Mouse (Mus musculus) liver, adult 2 months (tissue): Measurements from ENCODE around the gene Ric1. TPM values are rescaled to one million over a fixed set of nuclear protein-coding genes. Genes with fewer than 3 reads are reported as not detected.
"Not testable (repeated sequence)": the region's sequence is repeated elsewhere in the genome, so short reads cannot be mapped to it uniquely, and the experiment has no call there.

Experiments used
- DNase-seq: peaks from one replicate; pipeline ENCODE4 v3.0.0-alpha.2; 2011; ENCODE audit warnings: low read depth, low spot score; ENCODE audit errors: extremely low read depth
- H3K27ac ChIP-seq: fragments of 200-500 bp; replicated peaks from 2 replicates; pipeline ENCODE4 v1.5.1; 2012; ENCODE audit warnings: low read depth, mild to moderate bottlenecking, control low read depth, inconsistent platforms, low read length; ENCODE audit not compliant: insufficient read depth
- H3K27me3 ChIP-seq: fragments of 200-500 bp; 2 replicates; pipeline ENCODE4 v1.6.1; 2012; ENCODE audit warnings: mild to moderate bottlenecking, moderate library complexity, low read length, inconsistent platforms; ENCODE audit not compliant: control insufficient read depth, insufficient read depth
- H3K36me3 ChIP-seq: fragments of 200-500 bp; 2 replicates; pipeline ENCODE4 v1.6.1; 2012; ENCODE audit warnings: low read length, inconsistent platforms; ENCODE audit not compliant: control insufficient read depth, insufficient read depth
- H3K4me1 ChIP-seq: fragments of 200-500 bp; 2 replicates; pipeline ENCODE4 v1.6.1; 2011; ENCODE audit warnings: low read length; ENCODE audit not compliant: control insufficient read depth, insufficient read depth
- H3K4me3 ChIP-seq: fragments of 200-500 bp; 2 replicates; pipeline ENCODE4 v1.5.1; 2011; ENCODE audit warnings: low read depth, mild to moderate bottlenecking, control low read depth, low read length, moderate library complexity; ENCODE audit not compliant: insufficient read depth
- H3K79me2 ChIP-seq: fragments of 200-500 bp; 2 replicates; pipeline ENCODE4 v1.6.1; 2012; ENCODE audit warnings: inconsistent platforms, mild to moderate bottlenecking, low read length, moderate library complexity; ENCODE audit not compliant: control insufficient read depth, insufficient read depth
- H3K9ac ChIP-seq: fragments of 200-500 bp; 2 replicates; pipeline ENCODE4 v1.6.1; 2012; ENCODE audit warnings: low read depth, mild to moderate bottlenecking, control low read depth, inconsistent platforms, low read length
- CTCF ChIP-seq: fragments of 200-500 bp; IDR thresholded peaks from 2 replicates; pipeline ENCODE4 v1.5.1; 2011; ENCODE audit warnings: low read depth, low read length, control low read depth
- POLR2A ChIP-seq: fragments of 200-500 bp; IDR thresholded peaks from 2 replicates; pipeline ENCODE4 v1.6.1; 2011; ENCODE audit warnings: low read length, control low read depth; ENCODE audit not compliant: insufficient read depth; ENCODE audit errors: extremely low read depth
- WGBS: fragments of 180-500 bp; shearing (Covaris S2); methylation state at CpG from one replicate; pipeline ENCODE4 v1.1.7; 2018; 5-methylcytosine and 5-hydroxymethylcytosine counted together
- polyA plus RNA-seq: library from polyadenylated mRNA; depleted of rRNA; stranded (reverse); fragments of >200 nt; gene quantifications from 2 replicates; pipeline ENCODE4 v1.2.3, GENCODE M21; 2012
- total RNA-seq: library from RNA; depleted of rRNA; stranded (reverse); fragments of >200 nt; gene quantifications from 2 replicates; pipeline ENCODE4 v1.2.3, GENCODE M21; 2014

Ric1 gene
- total and polyA plus RNA-seq, 2 experiments, result 5.4 to 39.3 TPM

DNA sequence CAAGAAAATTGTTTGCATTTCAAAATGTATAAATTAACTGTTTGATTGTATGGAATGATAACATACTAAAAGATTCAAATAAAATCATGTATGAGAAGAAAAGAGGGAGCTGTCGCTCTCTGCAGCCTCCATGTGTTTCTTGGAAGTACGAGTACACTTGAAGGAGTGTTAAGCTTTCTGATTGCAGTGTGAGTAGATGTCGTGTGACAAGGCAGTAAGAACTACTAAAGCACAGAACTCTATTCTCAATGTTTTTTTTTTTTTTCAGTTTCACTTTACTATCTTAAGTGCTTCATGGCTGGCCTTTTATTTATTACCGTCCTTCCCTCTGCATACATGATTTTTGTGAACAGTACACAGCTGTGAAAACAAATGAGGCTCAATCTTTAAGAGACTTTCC is 40.1 kb downstream of the Ric1 start:
- peak overlapping the region; percentile 41; the same call in 1 of the 2 replicates for H3K27ac ChIP-seq

GRCm38 (mm10) chr19:29562603-29563002 is 40.5 kb downstream of the Ric1 start:
- Histone ChIP-seq H3K4me1 (peaks cover 12% of the 10 kb centered on the region; the same call in 1 of the 2 replicates), H3K9ac (no peak overlapping the region), H3K79me2 (peaks cover 5% of the 10 kb centered on the region; the same call in 1 of the 2 replicates), H3K27ac (no peak overlapping the region), H3K27me3 (no peaks in the 10 kb centered on the region), H3K36me3 (peaks cover 2% of the 10 kb centered on the region; the same call in 1 of the 2 replicates), H3K4me3 (no peak overlapping the region)
- TF ChIP-seq CTCF, result no peak
- no peak for TF ChIP-seq POLR2A
- WGBS, result 23% methylated on average over 3 of the region's 3 CpGs
- DNase-seq, result peak; percentile 92

More for the DNA sequence above, 40.1 kb downstream of the Ric1 start:
- TF ChIP-seq POLR2A (no peak), CTCF (no peak)
- Histone ChIP-seq H3K79me2 (peaks cover 5% of the 10 kb centered on the region; the same call in 1 of the 2 replicates), H3K27me3 (no peaks in the 10 kb centered on the region), H3K36me3 (peaks cover 2% of the 10 kb centered on the region; the same call in 1 of the 2 replicates), H3K4me3 (no peak overlapping the region), H3K4me1 (peaks cover 15% of the 10 kb centered on the region; the same call in 1 of the 2 replicates), H3K9ac (no peak overlapping the region)
- DNase-seq, result no peak
- 63% methylated on average over 4 of the region's 4 CpGs for WGBS

DNA sequence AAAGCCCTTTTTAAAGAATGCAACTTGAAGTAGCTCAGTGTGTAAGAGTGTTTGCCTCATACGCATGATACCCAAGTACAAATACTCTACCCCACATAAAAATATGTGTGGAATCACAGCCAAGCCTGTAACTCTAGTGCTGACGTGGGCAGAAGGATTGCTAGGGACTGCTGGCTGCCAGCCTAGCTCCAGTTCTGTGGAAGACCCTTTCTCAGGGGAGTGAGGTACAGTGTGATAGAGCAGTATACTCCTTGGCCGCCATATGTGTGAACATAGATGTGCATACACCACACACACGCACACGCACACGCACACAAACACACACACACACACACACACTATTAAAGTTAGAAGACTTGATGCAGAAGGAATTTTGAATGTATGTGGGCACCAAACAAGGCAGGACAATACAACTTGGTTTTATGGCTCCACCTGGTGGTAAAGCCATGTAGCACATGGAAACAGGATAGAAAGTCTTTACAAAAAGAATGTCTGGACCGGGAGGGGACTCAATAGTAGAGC is 41.2 kb downstream of the Ric1 start:
- H3K4me3 ChIP-seq, result no peak overlapping the region
- no peaks in the 10 kb centered on the region for H3K27me3 ChIP-seq
- H3K9ac ChIP-seq, result no peak overlapping the region
- H3K27ac ChIP-seq, result peak overlapping the region; percentile 37
- H3K36me3 ChIP-seq, result peaks cover 4% of the 10 kb centered on the region; the same call in 1 of the 2 replicates
- H3K79me2 ChIP-seq, result peaks cover 5% of the 10 kb centered on the region; the same call in 1 of the 2 replicates
- TF ChIP-seq POLR2A, result no peak
- TF ChIP-seq CTCF, result peak; percentile 28; the same call in 1 of the 2 replicates
- DNase-seq, result peak; percentile 67
- peaks cover 12% of the 10 kb centered on the region; the same call in 1 of the 2 replicates for H3K4me1 ChIP-seq
- 33% methylated on average over 7 of the region's 7 CpGs for WGBS

GRCm38 (mm10) chr19:29566512-29566911 is 44.4 kb downstream of the Ric1 start:
- Histone ChIP-seq H3K79me2 (no peaks in the 10 kb centered on the region; the same call in 1 of the 2 replicates), H3K4me1 (peaks cover 8% of the 10 kb centered on the region; the same call in 1 of the 2 replicates), H3K27ac (no peak overlapping the region), H3K4me3 (no peak overlapping the region), H3K9ac (no peak overlapping the region), H3K27me3 (no peaks in the 10 kb centered on the region), H3K36me3 (peaks cover 21% of the 10 kb centered on the region)
- TF ChIP-seq CTCF (no peak), POLR2A (no peak)
- 81% methylated on average over 1 of the region's 1 CpGs for WGBS
- no peak for DNase-seq

- TF ChIP-seq POLR2A (no peak), CTCF (no peak)
- Histone ChIP-seq H3K27ac (no peak overlapping the region), H3K9ac (no peak overlapping the region), H3K27me3 (no peaks in the 10 kb centered on the region), H3K4me3 (no peak overlapping the region), H3K36me3 (peaks cover 48% of the 10 kb centered on the region), H3K79me2 (no peaks in the 10 kb centered on the region), H3K4me1 (no peaks in the 10 kb centered on the region)
- WGBS, result 91% methylated on average over 2 of the region's 2 CpGs
- no peak for DNase-seq
These were observed 60.4 kb downstream of the Ric1 start for GRCm38 (mm10) chr19:29582439-29582838.

- H3K9ac ChIP-seq, result no peak overlapping the region
- H3K79me2 ChIP-seq, result no peaks in the 10 kb centered on the region
- H3K4me3 ChIP-seq, result no peak overlapping the region
- H3K27me3 ChIP-seq, result no peaks in the 10 kb centered on the region
- DNase-seq, result no peak
- WGBS, result 79% methylated on average over 6 of the region's 6 CpGs
- peaks cover 50% of the 10 kb centered on the region for H3K36me3 ChIP-seq
- no peak for TF ChIP-seq POLR2A
- TF ChIP-seq CTCF, result no peak
- no peak overlapping the region for H3K27ac ChIP-seq
- H3K4me1 ChIP-seq, result no peaks in the 10 kb centered on the region
These were observed 61.7 kb downstream of the Ric1 start for GRCm38 (mm10) chr19:29583734-29584133.

GRCm38 (mm10) chr19:29593783-29594182 is 71.7 kb downstream of the Ric1 start:
- H3K4me1 ChIP-seq, H3K9ac ChIP-seq, H3K79me2 ChIP-seq, H3K4me3 ChIP-seq, H3K27me3 ChIP-seq, H3K27ac ChIP-seq, DNase-seq: not testable (repeated sequence)
- WGBS, result 96% methylated on average over 3 of the region's 3 CpGs
- H3K36me3 ChIP-seq, result peaks cover 25% of the 10 kb centered on the region
